Mouse (Mus musculus) cerebellum, postnatal 4 days (tissue): ENCODE measurements around the gene Naga.

ENCODE experiments used
- DNase-seq, 2 experiments: peaks; one replicate each; pipeline ENCODE4 v3.0.0; 2022; ENCODE audit warnings: low spot score in 2 of 2, mixed read lengths in 1 of 2

Gene Naga

GRCm38 (mm10) chr15:82354126-82354945 lies 15.6 kb upstream of the Naga start, which contains the start of gene Ndufa6:
Ndufa6 (minus strand) TSS chr15:82354322.
- DNase-seq, result peak; percentile 95 to 98

DNA sequence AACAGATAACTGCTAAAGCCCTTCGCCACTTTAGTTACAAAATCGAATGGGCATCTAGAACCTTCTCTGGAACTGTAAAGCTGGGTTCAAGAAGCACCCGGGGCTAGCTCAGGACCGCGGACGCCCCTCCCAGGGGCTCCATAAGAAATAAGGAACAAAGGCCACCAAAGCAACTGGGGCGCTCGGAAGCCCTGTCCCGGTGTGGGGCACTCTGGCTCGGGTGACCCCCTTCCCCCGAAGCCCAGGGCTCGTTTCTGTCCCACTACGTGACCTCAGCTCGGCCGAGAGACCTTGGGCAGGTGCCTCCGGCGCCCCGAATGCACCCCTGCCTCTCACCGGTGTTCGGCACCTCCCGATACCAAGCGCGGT lies 15.0 kb upstream of the Naga start:
- no peak for DNase-seq

DNA sequence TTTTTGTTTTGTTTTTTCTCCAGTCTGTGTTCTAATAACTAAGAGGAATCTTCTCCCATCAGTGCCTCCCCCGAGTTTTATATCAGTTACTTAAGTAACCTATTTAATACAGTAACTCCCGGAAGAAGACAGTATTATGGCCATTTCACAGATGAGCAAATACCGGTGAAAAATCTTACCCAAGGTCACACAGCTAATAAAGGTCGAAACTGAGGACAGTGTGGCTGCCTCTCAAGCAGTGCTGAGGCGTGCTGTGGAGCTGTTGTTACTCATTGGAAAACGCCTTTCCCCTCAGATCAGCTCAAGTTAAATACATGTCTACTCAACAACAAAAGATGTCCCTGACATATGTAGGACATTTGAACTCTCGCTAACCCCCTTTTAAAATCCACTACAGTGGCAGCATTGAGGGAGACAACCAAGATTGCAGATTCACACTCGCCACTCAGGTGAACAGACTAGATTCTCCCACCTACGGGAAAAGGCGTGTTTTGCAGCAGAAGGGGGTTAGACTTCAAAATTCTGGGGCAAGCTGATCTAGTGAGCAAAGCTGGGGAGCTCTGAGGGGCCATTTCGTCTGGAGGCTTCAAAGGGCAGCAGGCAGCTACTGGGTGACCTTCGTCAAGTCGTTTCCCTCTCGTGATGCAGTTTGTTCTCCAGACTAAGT lies 14.5 kb upstream of the Naga start:
- no peak for DNase-seq

GRCm38 (mm10) chr15:82351480-82351879 lies 12.8 kb upstream of the Naga start:
- no peak for DNase-seq

DNA sequence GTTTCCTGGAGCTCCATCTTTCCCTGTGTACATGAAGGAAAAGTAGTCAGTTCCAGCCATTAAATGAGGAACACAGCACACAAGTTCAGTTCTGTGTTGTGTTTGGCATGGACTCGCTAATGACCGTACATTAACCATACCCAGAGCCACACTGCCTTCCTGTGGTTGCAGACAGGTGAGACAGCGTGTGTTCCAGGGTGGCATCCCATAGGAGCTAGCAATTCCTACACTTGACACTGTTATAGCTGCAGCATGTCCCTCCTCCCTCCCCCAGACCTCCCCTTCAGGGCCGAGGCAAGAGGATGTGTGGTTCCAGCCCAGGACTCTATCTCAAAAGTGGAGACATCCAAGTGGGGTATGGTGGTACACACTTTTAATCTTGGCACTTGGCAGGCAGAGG lies 11.6 kb upstream of the Naga start:
- no peak for DNase-seq

DNA sequence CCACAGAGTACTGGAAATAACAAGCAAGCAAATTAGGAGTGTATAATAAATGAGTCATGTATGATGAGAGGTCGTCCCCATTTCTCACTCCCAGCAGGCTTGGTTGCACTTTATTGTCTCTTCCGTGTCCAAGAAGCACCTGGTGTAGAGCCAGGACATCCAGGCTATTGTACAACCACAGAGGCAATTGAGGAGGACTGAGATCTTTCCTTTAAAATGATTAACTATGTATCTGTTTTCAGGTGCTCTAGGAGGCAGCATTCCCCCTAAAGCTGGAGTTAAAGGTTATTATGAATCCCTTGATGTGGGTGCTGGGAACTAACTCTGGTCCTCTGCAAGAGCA lies 10.2 kb upstream of the Naga start:
- no peak for DNase-seq

- DNase-seq, result no peak
Observed at GRCm38 (mm10) chr15:82348258-82348998, 9.7 kb upstream of the Naga start.

GRCm38 (mm10) chr15:82347852-82348251 lies 9.1 kb upstream of the Naga start:
- DNase-seq, result no peak

- DNase-seq, result no peak
Observed at GRCm38 (mm10) chr15:82347303-82347676, 8.6 kb upstream of the Naga start.

DNA sequence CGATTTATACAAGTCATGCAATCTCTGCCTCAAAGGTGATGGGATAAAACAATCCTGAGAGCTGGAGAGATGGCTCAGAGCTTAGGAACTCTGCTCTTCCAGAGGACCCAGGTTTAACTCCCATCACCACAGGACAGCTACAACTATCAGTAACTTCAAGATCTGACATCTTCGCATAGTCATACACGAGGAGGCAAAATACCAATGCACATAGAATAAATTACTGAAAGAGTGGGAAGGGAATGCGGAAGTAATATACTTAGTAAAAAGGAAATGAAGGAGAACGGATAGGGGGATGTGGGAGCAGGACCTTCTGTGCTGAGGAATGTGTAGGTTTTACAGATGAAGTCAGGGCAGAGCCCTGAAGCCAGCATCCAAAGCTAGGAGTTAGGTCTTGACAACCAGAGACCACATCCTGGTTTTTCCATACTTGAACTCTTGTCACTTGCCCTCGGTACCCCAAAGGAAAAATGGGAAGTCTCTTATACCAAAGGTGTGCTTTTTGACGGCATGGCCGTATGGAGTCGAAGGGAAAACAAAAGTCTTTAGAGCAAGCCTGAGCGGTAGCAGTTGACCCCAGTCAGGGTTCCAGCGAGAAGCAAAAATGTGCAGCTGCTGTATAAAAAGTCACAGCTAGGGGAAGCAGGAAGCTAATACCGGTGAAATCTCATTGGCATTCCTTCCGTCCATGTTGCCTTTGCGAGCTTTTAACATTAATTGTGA lies 8.0 kb upstream of the Naga start:
- no peak for DNase-seq

- DNase-seq, result peak; percentile 87 to 95
Observed at GRCm38 (mm10) chr15:82345820-82346470, 7.2 kb upstream of the Naga start.

DNA sequence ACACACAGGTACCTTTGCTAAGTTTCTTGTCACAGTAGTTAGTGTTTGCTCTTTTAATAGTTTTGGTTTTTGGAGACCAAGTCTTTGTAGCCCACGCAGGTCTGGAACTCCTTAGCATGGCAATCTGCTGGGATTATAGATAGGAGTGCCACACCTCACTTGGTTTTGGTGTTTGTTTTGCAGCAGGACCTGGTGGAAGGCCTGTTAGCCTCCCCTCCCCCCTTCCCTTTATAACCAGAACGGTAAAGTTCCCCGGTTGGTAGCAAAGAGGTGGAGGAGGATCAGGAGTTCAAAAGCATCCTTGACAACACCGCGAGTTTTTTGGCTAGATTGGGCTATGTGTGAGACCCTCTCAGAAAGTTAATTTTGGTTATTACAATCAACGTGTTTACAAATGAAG lies 6.2 kb upstream of the Naga start:
- no peak for DNase-seq

DNA sequence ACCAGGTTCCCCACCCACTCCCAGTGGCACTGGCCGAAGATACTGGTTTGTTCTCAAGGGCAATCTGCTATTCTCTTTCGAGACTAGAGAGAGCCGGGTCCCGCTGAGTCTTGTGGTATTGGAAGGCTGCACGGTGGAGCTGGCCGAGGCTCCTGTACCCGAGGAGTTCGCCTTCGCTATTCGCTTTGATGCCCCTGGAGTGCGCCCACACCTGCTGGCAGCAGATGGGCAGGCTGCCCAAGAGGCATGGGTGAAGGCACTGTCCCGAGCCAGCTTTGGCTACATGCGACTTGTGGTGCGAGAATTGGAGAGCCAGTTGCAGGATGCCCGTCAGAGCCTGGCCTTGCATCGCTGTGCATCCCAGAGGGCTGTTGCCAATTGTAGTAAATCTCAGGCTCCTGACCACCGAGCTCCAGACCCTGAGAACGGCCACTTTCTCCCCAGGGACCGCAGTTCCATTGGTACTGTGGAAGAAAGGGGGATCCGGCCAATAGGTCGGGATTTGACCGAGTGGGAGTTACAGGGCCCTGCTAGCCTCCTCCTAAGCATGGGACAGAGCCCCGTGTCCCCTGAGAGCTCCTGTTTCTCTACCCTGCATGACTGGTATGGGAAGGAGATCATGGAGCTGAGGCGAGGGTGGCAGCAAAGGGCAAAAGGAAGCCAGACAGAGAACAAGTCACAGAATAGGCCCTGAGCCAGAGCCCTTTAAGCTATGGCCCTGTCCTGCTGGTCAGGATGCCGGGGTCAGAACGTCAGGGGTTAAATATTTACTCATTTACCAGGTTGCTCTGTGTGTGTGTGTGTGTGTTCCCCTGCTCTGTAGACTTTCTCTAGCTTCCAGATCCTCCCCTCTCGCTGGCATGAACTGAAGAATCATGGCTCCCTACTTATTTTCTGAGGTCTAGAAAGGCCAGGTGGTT lies 4.9 kb upstream of the Naga start:
- no peak for DNase-seq

DNA sequence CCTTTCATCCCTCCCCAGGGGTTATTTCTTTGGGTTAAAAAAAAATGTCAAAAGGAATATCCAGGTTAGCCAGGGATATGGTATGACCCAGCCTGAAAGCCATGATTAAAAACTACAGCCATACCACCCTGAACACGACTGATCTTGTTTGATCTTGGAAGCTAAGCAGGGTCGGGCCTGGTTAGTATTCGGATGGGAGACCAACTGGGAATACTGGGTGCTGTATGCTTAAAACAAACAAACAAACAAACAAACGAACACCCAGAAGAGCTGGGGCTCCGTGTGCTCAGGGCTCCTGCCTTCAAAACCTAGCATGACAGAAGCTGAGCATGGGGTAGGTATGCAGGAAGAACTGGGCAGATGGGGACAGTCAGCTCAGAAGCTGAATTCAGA lies 3.8 kb upstream of the Naga start:
- no peak for DNase-seq

DNA sequence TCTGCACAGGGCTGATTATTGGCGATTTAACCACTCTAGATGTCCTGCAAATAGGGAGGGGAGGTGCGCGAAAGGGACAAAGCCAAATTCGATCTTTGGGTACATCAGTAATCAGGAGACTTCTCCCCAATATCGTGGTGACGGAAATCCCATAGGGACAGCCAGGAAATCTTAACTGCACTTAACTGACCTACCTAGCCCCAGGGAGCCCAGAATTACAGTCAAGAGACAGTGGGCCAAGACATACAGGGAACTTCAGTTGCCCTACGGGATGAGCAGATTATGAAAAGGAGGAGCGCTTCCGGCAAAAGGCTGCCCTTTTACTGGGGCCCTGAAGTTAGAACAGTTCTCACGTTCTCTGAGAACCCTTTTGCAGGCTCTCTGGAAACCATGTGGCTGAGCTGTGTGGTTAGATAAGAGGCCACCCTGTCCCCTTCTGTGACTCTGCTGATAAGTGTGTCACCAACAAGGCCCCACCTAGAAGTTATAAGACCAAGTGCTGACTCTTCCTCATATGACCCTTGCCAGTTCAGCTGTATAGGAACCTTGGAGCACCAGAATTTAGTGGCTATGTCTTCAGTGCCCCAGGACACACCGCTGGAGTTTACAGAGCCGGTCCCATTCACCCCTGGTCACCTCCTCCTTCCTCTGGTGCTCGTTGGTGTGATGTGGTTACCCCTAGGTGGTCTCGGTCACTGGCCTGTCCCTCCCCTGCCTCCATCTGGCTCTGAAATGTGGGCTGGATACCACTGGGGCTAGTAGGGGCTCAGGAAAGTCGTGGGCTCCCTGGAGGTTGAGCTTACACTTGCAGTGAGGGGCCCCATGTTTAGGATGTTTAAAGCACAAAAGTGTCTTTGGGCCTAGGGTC lies 3.2 kb upstream of the Naga start:
- DNase-seq, result no peak

GRCm38 (mm10) chr15:82341036-82341501 lies 2.3 kb upstream of the Naga start:
- no peak for DNase-seq

DNA sequence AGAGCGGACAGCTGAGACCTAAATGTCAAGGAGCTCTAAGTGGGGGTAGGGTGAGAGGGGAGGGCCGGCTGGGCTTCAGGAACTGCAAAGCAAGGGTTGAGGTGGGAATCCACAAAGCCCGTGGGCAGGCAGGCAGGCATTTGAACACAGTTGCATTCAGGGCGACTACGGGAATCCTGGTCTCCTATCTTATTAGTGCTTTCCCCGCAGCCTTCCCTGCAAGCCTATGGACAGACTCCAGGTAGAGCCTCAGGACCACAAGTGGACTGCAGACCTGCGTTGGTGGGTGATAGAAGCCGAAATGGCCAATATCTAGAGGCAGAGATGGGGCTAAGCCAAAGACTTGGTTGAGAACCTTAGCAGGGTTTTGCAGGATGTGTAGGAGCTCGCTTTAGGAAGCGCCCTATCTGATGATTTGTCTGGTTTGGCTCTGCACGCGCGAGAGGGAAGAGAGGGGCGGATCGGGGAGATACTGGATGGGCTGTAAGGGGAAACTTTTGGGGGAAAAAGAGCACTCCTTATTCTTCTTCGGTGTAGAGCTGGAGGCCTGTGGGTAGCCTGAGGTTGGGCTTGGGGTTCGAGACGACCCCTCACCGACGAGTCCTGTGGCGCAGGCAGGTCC lies 1.8 kb upstream of the Naga start:
- DNase-seq, result no peak

DNA sequence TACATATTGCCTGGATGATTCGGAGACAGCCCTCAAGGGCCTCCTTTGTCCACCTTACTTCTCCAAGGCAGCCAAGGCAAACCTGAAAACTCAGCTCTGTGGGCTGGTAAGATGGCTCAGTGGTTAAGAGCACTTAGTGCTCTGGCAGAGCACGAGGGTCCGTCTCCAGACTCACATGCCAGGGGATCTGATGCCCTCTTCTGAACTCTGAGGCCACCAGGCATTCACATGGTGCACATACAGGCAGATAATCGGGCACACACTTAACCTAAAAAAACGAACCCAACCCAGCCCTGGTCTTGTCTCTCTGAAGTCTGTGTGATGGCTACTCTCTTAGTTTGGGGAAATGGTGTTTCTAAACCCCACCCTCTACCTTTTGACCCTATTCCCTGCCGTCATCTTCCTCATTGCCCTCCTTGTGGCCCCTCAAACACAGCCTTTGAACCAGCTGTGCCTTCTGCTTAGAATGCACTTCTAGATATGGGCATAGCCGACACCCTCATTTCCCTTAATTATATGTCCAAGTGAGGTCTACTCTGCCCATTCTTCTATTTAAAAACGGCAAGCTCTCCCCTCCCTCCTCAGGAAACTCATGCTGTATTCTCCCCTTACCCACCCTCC lies 1.0 kb upstream of the Naga start:
- DNase-seq, result no peak

DNA sequence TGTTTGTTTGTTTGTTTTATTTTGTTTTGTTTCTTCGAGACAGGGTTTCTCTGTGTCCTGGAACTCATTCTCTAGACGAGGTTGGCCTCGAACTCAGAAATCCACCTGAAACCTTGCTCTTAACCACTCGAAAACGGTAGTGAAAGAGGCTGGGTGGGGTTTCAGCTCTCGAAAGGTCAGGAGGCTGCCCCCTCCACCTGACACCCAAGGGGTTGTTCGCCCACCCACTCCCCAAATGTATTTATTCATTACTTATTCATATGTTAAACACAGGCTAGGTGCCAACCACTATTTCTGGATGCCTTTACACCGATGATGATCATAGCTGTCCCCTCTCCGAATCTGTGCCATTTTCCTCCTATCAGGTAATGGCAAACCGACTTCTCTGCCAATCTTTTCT lies 425 bp upstream of the Naga start:
- no peak for DNase-seq
